11 mouse cellular contexts compared by ENCODE assay signal in the genomic region with DNA sequence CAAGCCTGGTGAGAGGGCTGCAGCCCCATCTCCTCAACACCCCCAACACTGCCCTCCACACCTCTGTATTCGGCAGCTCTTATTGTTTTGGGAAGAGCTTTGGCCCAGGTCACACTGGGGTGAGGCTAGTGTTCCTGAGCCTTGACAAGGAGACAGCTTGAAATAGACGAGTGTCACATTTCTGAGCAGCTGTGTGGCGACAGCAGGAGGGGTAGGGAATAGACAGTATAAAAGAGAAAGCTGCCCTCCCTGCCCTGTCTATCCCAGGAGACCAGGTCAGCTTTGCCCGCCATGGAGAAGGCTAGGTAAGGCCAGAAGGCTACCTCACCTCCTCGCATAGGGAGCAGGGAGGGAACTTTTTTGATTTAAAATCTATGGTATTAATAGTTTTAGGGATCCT. TPM values are rescaled to one million over a fixed set of nuclear protein-coding genes. Genes with fewer than 3 reads are reported as not detected.
A peak's percentile ranks its signal among the peaks of the same experiment; 100 is the strongest.
DNase-seq lines count a peak whose midpoint lies in the region; ATAC-seq lines count a peak whose summit lies in the region.
"Had no signal": no experiment of that assay in that cellular context is flagged by ENCODE, and none has a peak within 500 bp of the region (broad histone marks: within the 10 kb centered on the region; RNA-seq: fewer than 3 reads in every experiment).

Gene Art1, plus strand, starts transcription at position 257 of the 400 bp plus-strand sequence.

- no peak for DNase-seq in liver, embryonic 11.5 days (ENCODE audit: low spot score)
- peak; percentile 19 for DNase-seq in embryo, embryonic 9.5 days (ENCODE audit: extremely low spot score)
- peak; percentile 53 for DNase-seq in gastrocnemius, postnatal 14 days
- peak; percentile 49 for DNase-seq in heart, postnatal 36 days
- no peak for DNase-seq in urinary bladder, postnatal 25 days (ENCODE audit: low spot score)
- DNase-seq in adrenal gland, adult 18-20 months (ENCODE audit: low spot score in 2 of 2) = no peak
- DNase-seq in left cerebral cortex, adult 11 months (ENCODE audit: low spot score) = no peak
- DNase-seq: right cerebral cortex, postnatal 4 days; thymus, postnatal 14 days had no signal

- 61% methylated on average over 5 of the region's 5 CpGs for WGBS in liver, embryonic 12.5 days (ENCODE audit: insufficient replicate concordance)
- 61% methylated on average over 5 of the region's 5 CpGs for WGBS in liver, embryonic 11.5 days

- no peak within 1 kb of the TSS for H3K27ac ChIP-seq in liver, embryonic 12.5 days
- H3K27ac ChIP-seq in liver, embryonic 11.5 days (ENCODE audit: low read depth, low read length) = no peak within 1 kb of the TSS
- H3K27ac ChIP-seq: layer of hippocampus, adult 2 months had no signal

- H3K4me1 ChIP-seq in liver, embryonic 12.5 days = peaks cover 43% of the 10 kb centered on the region
- H3K4me1 ChIP-seq in liver, embryonic 11.5 days (replicated peaks; ENCODE audit: control insufficient read depth, insufficient read depth, low read length) = peaks cover 14% of the 10 kb centered on the region; the same call in 1 of the 2 replicates

- no peaks in the 10 kb centered on the region for H3K36me3 ChIP-seq in liver, embryonic 12.5 days
- no peaks in the 10 kb centered on the region for H3K36me3 ChIP-seq in liver, embryonic 11.5 days (ENCODE audit: control insufficient read depth, insufficient read depth, low read length)

- peak within 1 kb of the TSS; percentile 76 for H3K4me2 ChIP-seq in liver, embryonic 12.5 days
- no peak within 1 kb of the TSS; the same call in 1 of the 2 replicates for H3K4me2 ChIP-seq in liver, embryonic 11.5 days

- no peak within 1 kb of the TSS for H3K4me3 ChIP-seq in liver, embryonic 12.5 days
- H3K4me3 ChIP-seq in liver, embryonic 11.5 days (ENCODE audit: low read depth, low read length) = no peak within 1 kb of the TSS

- peaks cover 44% of the 10 kb centered on the region for H3K27me3 ChIP-seq in liver, embryonic 12.5 days (replicated peaks)
- peaks cover 8% of the 10 kb centered on the region for H3K27me3 ChIP-seq in liver, embryonic 11.5 days (replicated peaks; ENCODE audit: control insufficient read depth, insufficient read depth, low read length)

- no peak for ATAC-seq in liver, embryonic 12.5 days
- no peak for ATAC-seq in liver, embryonic 11.5 days (replicated peaks; ENCODE audit: low FRiP score)

- intact Hi-C loops in gastrocnemius, postnatal 14 days (cut with DNase I; ENCODE audit: low total_unique reads) = no loop called here
- intact Hi-C loops in heart, postnatal 36 days (cut with DNase I) = no loop called here

- H3K9ac ChIP-seq in liver, embryonic 12.5 days = no peak within 1 kb of the TSS
- H3K9ac ChIP-seq in liver, embryonic 11.5 days (ENCODE audit: low read depth, low read length) = no peak within 1 kb of the TSS

- no peaks in the 10 kb centered on the region for H3K9me3 ChIP-seq in liver, embryonic 12.5 days (replicated peaks)
- H3K9me3 ChIP-seq in liver, embryonic 11.5 days (ENCODE audit: control insufficient read depth, low read length) = no peaks in the 10 kb centered on the region

RNA-seq across cellular contexts. Expression of gene Art1, which starts in this region (rescaled TPM):
- 0.12 and 0.42 TPM in 2 replicates for polyA plus RNA-seq in liver, embryonic 12.5 days (2016; fragmentation: Nextera tagmentation; extraction: Ambion mirVana)
- polyA plus RNA-seq in liver, embryonic 11.5 days (2014; fragmentation: Nextera tagmentation; extraction: Ambion mirVana) = 0.38 and 1.1 TPM in 2 replicates
- 100 to 1,000 TPM; 281 to 363 TPM for total RNA-seq in gastrocnemius, postnatal 14 days (2021)
- 100 to 1,000 TPM; 282 to 343 TPM for total RNA-seq in heart, postnatal 36 days (2021)
- total RNA-seq in adrenal gland, adult 18-20 months (2021) = under 1 TPM in 1 of 2 experiments, not detected in 1; 0.29 TPM
- total RNA-seq: layer of hippocampus, adult 2 months had no signal

Comparison
In these comparisons a context has a peak if more than half of its experiments do, and no peak if none do; other contexts are left out.
1. RNA of gene Art1 (total RNA-seq): 281 to 363 TPM in gastrocnemius, postnatal 14 days and 282 to 343 TPM in heart, postnatal 36 days; 0.29 TPM in adrenal gland, adult 18-20 months; every median in the first group is over 100 times any median in the second.
2. DNase-seq: peak in embryo, embryonic 9.5 days (single experiment), gastrocnemius, postnatal 14 days (single experiment) and heart, postnatal 36 days (2 of 2); none in liver, embryonic 11.5 days (single experiment), urinary bladder, postnatal 25 days (single experiment), adrenal gland, adult 18-20 months (0 of 2) and left cerebral cortex, adult 11 months (single experiment).